Mouse (Mus musculus): ENCODE measurements around the gene Dgat2. TPM values are rescaled to one million over a fixed set of nuclear protein-coding genes. Genes with fewer than 3 reads are reported as not detected.
A peak's percentile ranks its signal among the peaks of the same experiment; 100 is the strongest.

Dgat2 gene
- polyA plus RNA-seq, 1 experiment from 2014 or later, result 103 TPM

DNA sequence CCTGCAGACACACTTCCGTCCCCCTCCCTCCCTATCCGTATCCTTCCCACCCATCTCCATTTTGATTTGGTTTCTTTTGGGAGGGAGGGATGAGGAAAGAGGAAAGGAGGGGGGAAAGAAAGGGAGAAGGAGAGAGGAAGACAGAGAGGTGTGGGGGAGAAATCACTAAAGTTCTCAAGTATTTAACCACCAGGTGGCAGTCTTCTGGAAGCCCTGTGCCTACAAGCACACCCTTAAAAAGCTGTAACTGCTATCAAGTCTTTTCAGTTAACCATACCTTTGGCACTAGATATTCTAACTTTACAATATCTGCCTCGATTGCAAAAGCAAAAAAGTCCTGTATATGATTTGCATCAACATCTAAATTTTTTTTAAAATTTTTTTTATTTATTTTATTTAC, 75.0 kb downstream of the Dgat2 start:
- H3K4me3 ChIP-seq (replicated peaks; ENCODE audit: low read length), result no peak overlapping the region
- no peak overlapping the region for H3K9ac ChIP-seq (ENCODE audit: low read length)
- no peak overlapping the region for H3K27ac ChIP-seq (ENCODE audit: low read length)
- H3K4me2 ChIP-seq (ENCODE audit: low read depth, low read length), result no peak overlapping the region
- no peaks in the 10 kb centered on the region for H3K27me3 ChIP-seq (ENCODE audit: control insufficient read depth, insufficient read depth, low read length)
- 0 out of 2 replicates have a peak, but pooled peaks have one; percentile 59 for ATAC-seq (ENCODE audit: insufficient read depth, low FRiP score)
- no peaks in the 10 kb centered on the region for H3K9me3 ChIP-seq (replicated peaks; ENCODE audit: control insufficient read depth, low read length)
- 29% methylated on average over 3 of the region's 3 CpGs for WGBS
- peaks cover 5% of the 10 kb centered on the region; the same call in 1 of the 2 replicates for H3K4me1 ChIP-seq (ENCODE audit: control insufficient read depth, insufficient read depth, low read length)
- no peaks in the 10 kb centered on the region for H3K36me3 ChIP-seq (ENCODE audit: control insufficient read depth, insufficient read depth, low read length)

DNA sequence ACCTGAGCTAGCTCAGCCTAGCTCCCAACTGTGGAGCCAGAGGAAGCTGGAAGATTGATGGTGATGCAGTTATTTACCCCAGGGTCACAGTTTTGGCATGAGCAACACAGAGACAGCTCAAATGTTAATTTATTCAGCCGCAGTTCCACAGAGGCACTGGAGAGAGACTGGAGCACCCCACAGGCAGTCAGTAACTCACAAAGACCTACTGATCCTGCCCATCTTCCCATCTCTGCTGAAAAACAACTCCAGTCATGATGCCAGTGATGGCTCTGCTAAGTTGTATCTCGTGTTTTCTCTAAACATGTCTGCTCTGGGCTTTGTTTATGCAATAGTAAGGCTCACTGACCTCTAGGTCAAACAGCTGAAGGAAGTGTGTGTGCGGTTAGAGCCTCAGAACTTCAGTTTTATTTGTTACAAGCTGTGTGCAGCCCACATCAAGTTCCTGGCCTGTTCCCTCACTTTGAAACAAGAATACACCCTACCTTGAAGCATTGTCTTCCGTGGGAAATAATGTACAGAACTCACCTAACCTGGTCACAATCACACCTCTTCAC, 75.7 kb downstream of the Dgat2 start:
- no peak for ATAC-seq (ENCODE audit: insufficient read depth, low FRiP score)

More for the DNA sequence above, 75.7 kb downstream of the Dgat2 start:
- peaks cover 13% of the 10 kb centered on the region; the same call in 1 of the 2 replicates for H3K4me1 ChIP-seq (ENCODE audit: control insufficient read depth, insufficient read depth, low read length)
- WGBS, result 41% methylated on average over 4 of the region's 4 CpGs
- H3K4me3 ChIP-seq (replicated peaks; ENCODE audit: low read length), result no peak overlapping the region
- H3K9me3 ChIP-seq (replicated peaks; ENCODE audit: control insufficient read depth, low read length), result no peaks in the 10 kb centered on the region
- H3K4me2 ChIP-seq (ENCODE audit: low read depth, low read length), result no peak overlapping the region
- H3K27ac ChIP-seq (ENCODE audit: low read length), result no peak overlapping the region
- no peak overlapping the region for H3K9ac ChIP-seq (ENCODE audit: low read length)
- no peaks in the 10 kb centered on the region for H3K36me3 ChIP-seq (ENCODE audit: control insufficient read depth, insufficient read depth, low read length)
- H3K27me3 ChIP-seq (ENCODE audit: control insufficient read depth, insufficient read depth, low read length), result no peaks in the 10 kb centered on the region

Other genes starting within 250 kb of the Dgat2 start
- 14.4 and 14.8 TPM in 2 replicates for gene Uvrag, start 41.6 kb downstream of the Dgat2 start, polyA plus RNA-seq (2015; fragmentation: Nextera tagmentation; extraction: Ambion mirVana)
- 31.3 and 33.7 TPM in 2 replicates for gene Mogat2, start 55.9 kb upstream of the Dgat2 start, polyA plus RNA-seq (2015; fragmentation: Nextera tagmentation; extraction: Ambion mirVana)
- gene Map6, start 84.7 kb upstream of the Dgat2 start, polyA plus RNA-seq (2015; fragmentation: Nextera tagmentation; extraction: Ambion mirVana), result 5.0 and 5.4 TPM in 2 replicates
- gene Serpinh1, start 170.5 kb upstream of the Dgat2 start, polyA plus RNA-seq (2015; fragmentation: Nextera tagmentation; extraction: Ambion mirVana), result 1,327 and 1,379 TPM in 2 replicates
- 17.1 and 19.6 TPM in 2 replicates for gene Gdpd5, start 198.7 kb upstream of the Dgat2 start, polyA plus RNA-seq (2015; fragmentation: Nextera tagmentation; extraction: Ambion mirVana)